Mouse (Mus musculus) heart, postnatal 36 days (tissue): ENCODE data around the gene Spag16. TPM values are rescaled to one million over a fixed set of nuclear protein-coding genes. Genes with fewer than 3 reads are reported as not detected.
A peak's percentile ranks its signal among the peaks of the same experiment; 100 is the strongest.

Experiments
- DNase-seq, 2 experiments: peaks; one replicate each; pipeline ENCODE4 v3.0.0; 2021 to 2022
- intact Hi-C: fragments of 180-260 bp; cut with DNase I; formaldehyde crosslinking; loops from one replicate; pipeline ENCODE4 v1.15.1; 2025
- total RNA-seq, 2 experiments: library from RNA; stranded (reverse); gene quantifications; 2 replicates each; pipeline ENCODE4 v1.2.3; 2021

Spag16 gene
- total RNA-seq, 2 experiments from 2014 or later, result not detected

DNA sequence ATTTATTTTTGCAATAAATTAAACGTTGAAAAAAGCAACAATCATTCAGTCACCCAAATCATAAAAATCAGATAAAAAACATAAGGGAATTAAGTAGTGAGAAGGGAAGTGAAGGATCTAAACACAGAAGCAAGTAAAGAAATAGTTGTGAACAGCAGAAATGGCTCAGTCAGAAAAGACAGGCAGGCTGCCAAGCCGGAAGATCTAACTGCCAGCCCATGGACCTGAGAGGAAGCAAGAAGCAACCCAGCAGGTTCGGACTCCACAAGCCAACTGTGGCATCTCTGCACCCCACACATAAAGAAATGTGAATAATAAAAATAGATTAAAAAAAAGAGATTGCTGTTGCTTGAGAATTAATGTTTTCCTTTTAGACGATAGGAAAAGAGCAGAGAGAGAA, 545.0 kb downstream of the Spag16 start:
- intact Hi-C loops, result no loop called here
- no peak for DNase-seq

DNA sequence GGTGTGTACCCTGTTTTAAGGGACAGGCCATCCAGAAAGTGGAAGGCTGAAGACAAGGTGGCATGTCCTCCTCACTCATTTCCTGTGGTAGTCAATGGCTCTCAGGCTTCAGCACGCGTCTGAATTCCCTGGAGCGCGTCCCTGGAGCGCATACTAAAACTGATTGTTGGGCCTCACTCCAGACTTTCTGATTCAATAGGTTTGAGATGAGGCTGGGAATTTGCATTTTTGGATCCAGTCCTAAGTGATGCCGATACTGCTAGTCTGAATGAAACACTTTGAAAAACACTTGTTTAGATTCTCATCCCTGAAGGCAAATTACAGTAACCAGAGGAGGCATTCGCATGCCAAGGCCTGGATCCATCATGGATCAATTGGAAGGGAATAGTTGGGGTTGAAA, 553.3 kb downstream of the Spag16 start:
- DNase-seq, result no peak
- intact Hi-C loops, result no loop called here

DNA sequence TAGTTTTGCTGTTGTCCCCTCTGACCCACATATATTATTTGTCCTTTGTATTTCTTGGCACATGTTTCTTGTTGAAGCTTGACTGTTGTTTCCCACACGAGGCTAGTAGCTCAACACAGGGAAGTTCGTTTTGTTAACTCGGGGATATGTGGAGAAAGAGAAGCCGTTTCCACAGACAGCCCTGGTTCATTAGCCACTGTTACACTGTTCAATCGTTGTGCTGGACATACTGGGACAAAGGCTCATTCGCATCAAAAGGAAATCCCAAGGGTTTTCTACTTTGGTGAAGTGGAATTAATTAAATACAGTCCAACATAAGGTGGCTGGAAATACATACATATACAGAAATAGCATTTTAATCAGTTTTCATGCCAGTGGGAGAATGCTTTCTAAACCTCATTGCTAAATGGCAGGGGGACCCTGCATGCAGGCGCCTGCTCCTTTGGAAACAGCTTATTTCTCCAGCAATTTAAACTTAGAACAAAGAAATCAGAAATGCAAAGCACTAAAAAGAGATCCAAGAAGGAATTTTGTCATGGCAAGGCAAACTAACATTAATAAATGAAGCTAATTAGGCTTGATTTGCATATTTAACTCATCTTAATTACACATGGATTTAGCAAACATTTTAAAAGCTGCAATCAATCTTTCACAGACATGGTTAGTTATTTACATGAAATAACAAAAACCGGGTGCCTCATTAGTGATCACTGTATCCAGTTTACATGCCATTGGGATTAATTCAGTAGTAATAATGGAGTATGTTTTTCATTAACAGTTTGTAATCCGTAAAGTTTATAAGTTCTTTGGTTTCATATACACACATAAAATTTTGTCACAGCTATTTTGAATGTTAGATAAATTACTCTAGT, 615.7 kb downstream of the Spag16 start:
- DNase-seq, result no peak
- intact Hi-C loops, result no loop called here

DNA sequence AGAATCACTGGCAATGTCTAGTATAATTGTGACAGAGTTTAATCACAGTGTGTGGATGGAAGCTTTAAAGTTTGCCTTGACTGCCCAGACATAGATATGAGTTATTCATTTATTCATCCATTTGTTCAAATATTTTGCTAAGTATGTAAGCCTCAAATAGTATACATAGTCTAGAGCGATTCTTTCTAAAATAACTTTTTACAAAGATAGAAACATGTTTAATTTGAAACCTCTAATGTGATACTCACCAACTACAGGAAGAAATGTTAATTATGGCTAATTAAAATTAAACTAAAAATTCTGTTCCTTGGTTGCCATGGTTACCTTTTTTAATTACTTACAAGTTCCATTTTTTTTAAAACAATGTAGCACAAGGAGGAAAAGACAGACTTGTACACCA, 653.1 kb downstream of the Spag16 start:
- DNase-seq, result no peak
- intact Hi-C loops, result no loop called here

DNA sequence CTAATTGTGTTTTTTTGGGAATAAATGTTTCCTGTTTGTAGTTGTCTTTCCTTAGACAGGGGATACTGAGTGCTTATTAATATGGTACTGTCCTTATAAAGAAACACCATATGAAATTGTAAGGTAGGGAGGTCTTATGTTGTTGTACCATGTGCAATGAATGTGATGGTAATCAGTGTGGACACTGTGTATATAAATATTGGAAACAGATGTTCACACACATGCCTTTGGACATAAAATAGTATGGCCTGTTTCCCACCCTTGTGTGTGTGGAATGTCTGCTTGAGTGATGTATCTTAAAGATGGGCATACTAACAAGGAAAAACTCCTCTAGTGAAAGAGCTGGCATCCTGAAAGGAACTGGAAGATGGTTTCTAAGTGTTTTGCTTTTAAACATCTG, 692.1 kb downstream of the Spag16 start:
- DNase-seq, result no peak
- intact Hi-C loops, result no loop called here

DNA sequence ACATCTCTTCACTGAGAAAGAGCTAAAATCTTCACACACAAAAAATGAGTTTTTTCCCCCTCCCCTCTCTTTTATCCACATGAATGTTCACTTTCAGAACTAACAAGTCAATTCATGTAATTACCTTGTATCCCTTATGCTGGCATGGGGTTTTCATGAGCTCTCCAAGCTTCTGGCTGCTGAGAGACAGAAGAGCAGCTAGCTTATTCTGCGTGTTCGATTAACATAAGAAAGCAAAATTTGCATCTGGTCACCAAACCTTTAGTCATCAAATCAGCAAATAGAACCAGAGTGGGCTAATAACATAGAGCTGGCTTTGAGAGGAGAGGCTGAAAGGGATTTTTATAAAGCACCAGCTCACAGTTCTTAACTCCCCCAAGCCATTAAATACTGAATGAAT, 700.4 kb downstream of the Spag16 start:
- intact Hi-C loops, result no loop called here
- DNase-seq, result no peak

DNA sequence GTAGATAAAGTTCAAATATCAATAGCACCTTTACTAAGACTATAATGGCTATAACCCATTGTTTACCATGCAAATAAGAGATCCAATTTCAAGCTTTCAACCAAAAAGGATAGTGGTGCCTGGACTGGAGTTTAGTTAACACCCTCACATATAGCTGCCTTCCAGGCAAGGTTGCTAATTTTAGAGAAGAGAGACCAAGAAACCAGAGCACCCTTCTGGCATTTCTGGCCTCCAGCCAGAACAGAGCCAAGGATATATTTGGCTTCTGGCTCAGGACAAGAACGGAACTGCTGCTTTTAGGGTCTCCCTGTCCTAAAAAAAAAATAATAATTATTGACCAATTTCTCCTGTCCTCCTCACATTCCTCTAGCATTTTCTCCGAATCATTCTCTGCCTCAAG, 703.0 kb downstream of the Spag16 start:
- intact Hi-C loops, result no loop called here
- DNase-seq, result peak; percentile 10 to 15

DNA sequence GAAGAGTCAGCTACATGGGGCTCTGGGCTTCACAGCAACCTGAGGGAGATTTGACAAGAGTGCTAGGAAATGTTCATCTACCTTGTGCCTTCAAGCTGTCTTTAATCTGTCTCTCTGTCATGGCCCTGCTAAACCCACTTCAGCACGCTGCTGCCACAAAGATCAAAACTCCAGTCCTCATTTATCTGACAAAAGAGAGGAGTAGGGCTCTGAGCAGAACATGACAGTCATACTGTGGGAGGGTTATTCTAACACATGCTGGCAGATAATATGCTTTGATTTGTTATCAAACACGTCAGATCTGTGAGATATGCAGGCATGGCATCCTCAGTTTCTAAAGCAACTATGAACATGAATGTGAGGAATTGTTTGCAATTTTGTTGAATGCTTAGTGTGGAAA, 725.1 kb downstream of the Spag16 start:
- intact Hi-C loops, result no loop called here
- no peak for DNase-seq

DNA sequence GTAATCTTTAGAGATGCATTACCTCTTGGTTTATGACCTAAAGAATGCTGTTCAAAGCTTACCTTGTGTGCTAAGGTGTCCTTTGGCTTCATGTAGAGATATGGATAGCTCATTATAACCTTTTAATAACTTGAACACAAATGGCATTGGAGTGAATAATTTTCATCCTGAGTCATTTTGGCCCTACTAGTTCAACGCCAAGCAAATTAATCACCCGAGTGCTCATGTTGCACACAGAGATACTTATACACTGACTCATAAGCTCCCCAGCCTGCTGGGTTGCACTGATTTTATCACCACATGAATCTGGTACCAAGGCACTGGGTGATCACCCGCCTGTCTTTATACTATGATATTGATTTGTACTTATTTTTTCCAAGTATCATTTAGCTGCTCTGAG, 795.0 kb downstream of the Spag16 start:
- intact Hi-C loops, result no loop called here
- no peak for DNase-seq

DNA sequence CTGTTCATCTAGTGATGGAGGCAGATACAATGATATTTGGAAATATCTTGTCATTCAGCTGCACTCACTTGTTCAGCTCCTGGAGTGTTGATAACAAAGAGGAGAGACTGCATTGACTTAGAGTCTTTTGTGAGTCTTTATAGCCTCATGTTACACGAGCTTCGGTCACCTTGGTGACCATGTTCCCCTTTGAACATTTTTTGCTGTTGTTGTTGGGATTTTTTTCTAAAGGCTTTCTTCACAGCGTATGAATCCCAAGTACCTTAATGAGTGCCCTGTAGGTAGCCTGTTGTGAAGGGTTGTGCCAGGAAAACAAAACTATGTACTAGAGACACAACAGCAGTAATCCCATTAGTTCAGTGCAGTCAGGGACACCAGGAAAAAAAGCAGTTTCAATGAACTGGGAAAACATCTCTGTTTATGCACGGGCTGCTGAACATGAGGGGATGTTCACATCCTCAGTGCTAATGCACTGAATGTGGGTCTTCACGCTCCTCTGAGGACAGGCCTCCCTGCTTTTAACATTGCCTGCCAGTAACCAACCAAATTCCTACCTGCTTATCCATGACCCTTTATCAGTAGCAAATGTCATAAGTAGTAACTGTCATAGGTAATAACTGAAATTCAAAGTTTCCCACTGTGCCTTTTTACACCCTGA, 798.2 kb downstream of the Spag16 start:
- intact Hi-C loops, result no loop called here
- no peak for DNase-seq

DNA sequence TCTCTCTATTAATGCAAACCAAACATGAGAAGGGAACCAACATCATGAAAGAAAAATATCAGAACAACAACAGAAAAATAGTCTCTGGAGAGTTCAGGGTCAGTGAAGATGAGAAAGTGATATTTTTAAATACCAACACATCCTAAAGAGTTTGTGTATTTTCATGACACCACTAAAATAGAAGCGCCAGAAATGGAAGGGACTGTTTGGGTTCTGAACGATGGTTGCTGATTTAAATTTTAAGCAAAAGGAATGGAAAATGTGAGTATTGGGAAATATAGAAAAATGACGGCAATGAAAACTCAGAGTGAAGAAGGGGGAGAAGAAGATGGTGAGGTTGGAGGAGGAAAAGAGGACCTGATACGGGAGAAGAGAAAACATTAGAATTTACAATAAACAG, 825.9 kb downstream of the Spag16 start:
- intact Hi-C loops, result no loop called here
- DNase-seq, result no peak

DNA sequence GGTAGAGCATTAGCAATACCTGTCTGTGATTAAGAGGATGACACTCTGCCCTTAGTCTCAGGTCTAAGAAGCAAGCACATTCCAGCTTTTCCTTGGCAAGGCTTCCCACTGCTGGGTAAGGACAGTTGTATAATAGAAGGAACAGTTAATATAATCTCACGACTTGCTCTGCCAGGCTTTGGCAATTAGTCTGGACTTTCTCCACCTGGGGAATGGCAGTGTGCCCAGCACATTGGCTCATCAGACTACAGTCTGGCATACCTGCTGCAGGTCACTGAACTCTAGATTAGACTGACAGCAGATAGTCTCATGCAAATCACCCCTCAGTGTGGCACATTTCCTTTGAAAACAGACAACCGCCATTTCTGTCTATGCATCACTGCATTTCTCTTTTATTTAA, 865.8 kb downstream of the Spag16 start:
- peak in 1 of 2 experiments; percentile 2 for DNase-seq
- intact Hi-C loops, result no loop called here

DNA sequence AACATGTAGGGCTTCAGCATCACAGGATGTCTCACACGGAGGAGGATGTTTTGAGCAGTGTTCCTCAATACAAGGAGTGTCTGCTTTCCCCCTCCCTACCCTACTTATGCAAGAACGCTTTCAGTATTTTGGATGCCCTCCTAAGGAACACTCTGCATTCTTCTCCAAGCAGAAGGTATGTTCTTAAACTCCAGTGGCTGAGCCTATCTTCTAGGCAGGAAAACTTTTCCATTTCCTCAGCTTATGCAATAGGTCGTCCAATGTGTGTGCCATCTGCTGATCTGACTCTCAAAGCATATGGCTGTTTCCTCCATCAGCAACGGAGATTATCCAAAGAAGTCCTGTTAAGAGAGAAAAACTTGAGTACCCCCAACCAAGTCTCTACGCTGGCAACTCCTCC, 873.5 kb downstream of the Spag16 start:
- intact Hi-C loops, result no loop called here
- DNase-seq, result no peak

DNA sequence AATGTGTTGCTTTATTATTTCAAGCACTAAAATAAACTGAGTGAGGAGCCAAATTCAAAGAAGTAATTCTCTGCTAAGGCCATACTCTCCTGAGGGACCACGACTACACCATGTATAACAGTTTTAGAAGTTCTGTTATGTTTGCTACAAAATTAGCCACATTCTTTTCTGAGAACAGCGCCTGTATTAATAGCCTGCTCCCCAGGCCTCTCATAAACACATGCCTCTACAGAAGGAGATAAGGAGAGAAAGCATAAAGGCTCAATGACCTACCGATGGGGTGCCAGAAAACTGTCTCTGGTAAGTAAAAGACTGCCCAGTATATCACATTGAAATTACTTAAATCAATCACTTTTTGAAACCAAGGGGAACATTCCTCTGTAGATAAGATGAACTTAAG, 877.2 kb downstream of the Spag16 start:
- no peak for DNase-seq
- intact Hi-C loops, result no loop called here

DNA sequence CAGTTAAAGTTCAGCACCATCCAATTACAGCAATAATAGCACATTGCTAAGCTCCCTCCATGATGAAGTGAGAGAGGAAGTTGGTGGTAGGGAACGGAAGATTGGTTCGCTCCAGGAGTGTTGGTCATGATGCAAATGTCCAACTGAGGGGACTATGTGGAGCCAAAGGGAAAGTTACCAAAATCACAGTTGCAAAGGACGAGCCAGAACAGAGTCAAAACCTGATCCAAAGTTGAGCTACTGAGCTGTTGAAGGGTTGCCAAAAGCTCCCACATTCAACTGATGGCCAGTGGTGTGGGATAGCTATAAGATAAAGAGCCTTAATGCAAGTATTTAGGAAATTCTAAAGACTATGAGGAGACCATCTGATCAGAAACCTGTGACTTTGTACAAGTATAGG, 879.1 kb downstream of the Spag16 start:
- intact Hi-C loops, result no loop called here
- no peak for DNase-seq

DNA sequence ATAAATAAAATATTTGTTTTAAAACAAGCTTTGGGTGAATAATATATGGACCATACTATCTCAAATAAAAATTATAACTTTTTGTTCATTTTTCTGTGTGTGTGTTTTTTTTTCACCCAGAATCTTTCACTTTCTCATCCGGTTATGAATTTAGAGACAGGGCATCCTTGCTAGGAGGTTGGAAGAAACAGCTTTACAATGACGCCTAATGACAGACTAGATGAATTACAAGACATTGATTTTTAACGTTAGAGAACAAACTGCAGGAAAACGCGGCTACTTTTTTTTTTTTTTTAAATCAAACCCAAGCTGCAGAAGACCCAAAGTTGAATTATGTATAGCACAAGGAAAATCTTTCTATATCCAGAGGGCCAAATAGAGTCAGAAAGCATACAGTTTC, 898.3 kb downstream of the Spag16 start:
- DNase-seq, result no peak
- intact Hi-C loops, result no loop called here

DNA sequence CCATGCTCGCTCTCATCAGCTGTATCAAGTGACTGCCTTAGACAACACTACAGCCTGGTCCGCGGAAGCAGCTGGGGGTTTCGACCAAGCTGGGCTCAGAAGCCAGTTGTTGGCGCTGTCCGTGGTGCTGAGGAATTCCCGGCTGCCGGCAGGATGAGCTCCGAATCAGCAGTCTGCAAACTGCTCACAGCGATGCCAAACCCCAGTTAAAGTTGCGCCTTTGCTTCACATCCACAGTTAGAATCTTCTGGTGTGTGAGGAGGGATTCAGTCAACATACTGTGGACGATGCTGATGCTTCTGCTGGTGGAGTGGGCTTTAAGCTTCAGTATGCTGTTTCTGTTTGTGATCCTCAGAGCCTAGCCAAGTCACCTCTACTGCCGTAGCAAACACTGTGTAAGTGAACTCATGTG, 898.9 kb downstream of the Spag16 start, which contains the start of gene Vwc2l:
TSS of gene Vwc2l (plus strand) at position 61 of the 412 bp plus-strand sequence.
- intact Hi-C loops, result no loop called here
- DNase-seq, result peak; percentile 48 to 63

Other genes starting within 250 kb of the Spag16 start
- gene Ikzf2, start 139.7 kb upstream of the Spag16 start, total RNA-seq, result 1 to 10 TPM; 5.8 to 7.1 TPM